Mouse (Mus musculus): Measurements from ENCODE around the gene Cdc37. TPM values are rescaled to one million over a fixed set of nuclear protein-coding genes. Genes with fewer than 3 reads are reported as not detected.

The Cdc37 gene
- polyA plus RNA-seq, 1 experiment from 2014 or later: 259 TPM

DNA sequence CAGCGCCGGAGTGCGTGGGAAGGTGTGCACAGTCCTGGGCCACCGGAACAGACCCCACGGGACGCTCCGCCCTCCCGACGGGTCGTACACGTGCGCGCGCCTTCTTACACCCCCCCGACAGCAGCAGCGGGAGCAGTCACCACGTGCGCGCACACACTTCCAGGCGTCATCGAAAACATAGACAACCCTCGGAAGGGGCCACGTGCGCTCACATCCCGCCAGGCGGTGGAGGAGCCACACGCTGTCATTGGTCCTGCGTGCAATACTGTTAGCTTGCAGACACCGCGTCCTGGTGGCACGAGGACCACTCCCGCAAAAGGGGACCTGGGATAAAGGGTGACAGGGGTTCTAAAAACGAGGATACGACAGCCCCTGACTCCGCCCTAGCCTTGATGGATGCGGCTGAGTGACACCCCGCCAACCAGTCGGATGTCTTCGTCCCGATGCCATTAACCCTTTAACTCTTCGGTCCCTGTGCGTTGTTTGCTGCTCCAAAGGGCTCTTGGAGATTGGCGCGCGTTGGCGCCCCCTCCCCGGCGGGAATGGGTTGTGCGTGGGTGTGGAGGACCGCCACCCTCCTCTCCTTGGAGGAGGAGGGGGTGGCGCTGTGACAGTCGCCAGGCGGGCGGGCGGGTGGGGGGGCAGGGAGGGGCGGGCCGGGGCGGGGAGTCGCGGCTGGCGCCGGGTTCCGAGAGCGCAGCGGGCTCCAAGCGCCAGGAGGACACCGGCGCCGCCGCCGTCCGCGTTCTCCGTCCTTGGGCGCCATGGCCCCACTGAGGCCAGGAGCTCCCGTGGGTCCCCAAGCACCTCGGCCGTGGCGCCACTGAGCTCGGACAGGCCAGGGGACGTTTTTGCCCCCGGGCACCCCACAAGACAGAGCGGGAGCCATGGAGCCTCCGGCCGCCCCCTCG is 15.5 kb upstream of the Cdc37 start, which contains the start of gene Pde4a:
Gene Pde4a (plus strand): TSS at position 674 of the 911 bp plus-strand sequence.
- ATAC-seq (ENCODE audit: low read depth): no peak
- no peaks in the 10 kb centered on the region for H3K36me3 ChIP-seq (ENCODE audit: control insufficient read depth, insufficient read depth, low read length)
- peak within 1 kb of the TSS; percentile 59 for H3K9ac ChIP-seq (ENCODE audit: low read depth, low read length)
- no peak within 1 kb of the TSS for H3K27ac ChIP-seq (replicated peaks; ENCODE audit: low read depth, low read length)
- 0% methylated on average over 28 of the region's 86 CpGs for WGBS
- peaks cover 51% of the 10 kb centered on the region for H3K27me3 ChIP-seq (replicated peaks; ENCODE audit: control insufficient read depth, insufficient read depth, low read length)
- H3K4me3 ChIP-seq (ENCODE audit: low read depth, low read length): peak within 1 kb of the TSS; percentile 56
- peak; percentile 53 for DNase-seq (ENCODE audit: low spot score)
- H3K4me2 ChIP-seq (ENCODE audit: low read depth, low read length): peak within 1 kb of the TSS; percentile 97
- peaks cover 32% of the 10 kb centered on the region for H3K4me1 ChIP-seq (ENCODE audit: control insufficient read depth, insufficient read depth, low read length)
- no peaks in the 10 kb centered on the region for H3K9me3 ChIP-seq (ENCODE audit: control insufficient read depth, low read length)

DNA sequence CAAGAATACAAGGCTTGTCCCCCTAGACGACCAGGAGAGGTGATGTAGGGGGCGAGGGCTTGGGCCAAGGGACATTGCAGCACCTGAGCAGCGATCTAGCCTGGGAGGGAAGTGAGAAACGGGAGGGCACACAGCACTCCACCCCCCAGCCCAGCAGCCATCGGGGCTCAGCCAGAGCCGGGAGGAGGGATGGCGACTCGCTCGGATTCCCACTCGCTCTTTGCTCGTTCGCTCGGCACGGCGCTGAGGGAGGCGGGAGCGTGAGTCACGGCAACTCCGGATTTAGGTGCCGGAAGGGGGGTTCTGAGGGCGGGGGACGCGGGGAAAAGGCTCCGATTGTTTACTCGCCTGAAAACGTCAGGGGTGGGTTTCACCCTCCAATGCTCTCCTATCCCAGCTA is 14.3 kb upstream of the Cdc37 start:
- no peak for ATAC-seq (ENCODE audit: low read depth)
- H3K4me1 ChIP-seq (ENCODE audit: control insufficient read depth, insufficient read depth, low read length): peaks cover 31% of the 10 kb centered on the region
- H3K9ac ChIP-seq (ENCODE audit: low read depth, low read length): peak overlapping the region; percentile 25; the same call in 1 of the 2 replicates

DNA sequence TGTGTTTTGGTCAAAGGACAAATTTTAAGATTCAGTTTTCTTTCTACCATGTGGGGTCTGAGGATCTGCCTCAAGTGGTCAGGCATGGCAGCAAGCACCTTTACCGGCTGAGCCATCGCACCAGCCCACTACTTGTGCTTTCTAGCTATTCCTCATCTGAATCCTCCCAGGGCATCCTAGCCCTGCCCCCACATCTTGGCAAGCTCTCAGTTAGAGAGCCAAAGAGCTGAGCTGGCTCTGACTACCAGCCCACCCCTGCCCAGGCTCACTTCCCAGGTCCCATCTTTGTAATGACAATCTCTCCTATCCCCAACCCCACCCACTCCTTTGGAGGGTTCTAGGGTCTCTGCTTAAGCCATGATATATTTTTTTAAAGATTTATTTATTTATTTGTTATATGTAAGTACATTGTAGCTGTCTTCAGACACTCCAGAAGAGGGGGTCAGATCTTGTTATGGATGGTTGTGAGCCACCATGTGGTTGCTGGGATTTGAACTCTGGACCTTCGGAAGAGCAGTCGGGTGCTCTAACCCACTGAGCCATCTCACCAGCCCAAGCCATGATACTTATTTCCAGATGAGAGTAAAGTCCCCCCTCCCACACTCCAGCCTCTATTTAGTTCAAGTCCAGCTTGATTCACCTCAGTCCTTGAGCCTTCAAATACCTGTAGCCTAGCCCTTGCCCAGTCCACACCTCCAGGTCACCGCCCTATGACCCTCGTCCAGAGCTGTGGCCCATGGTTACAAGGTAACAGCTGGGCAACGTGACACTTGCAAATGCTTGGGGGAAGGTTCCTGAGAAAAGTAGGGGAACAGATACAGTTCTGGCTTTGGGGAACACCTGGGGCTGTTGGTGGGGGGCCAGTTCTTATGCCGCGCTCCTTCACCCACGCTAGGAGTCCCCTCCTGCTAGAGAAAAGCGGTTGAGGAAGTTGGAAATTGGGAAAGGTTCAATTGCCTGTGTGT is 13.6 kb upstream of the Cdc37 start:
- Histone ChIP-seq H3K27me3 (replicated peaks; ENCODE audit: control insufficient read depth, insufficient read depth, low read length) (peaks cover 51% of the 10 kb centered on the region), H3K9ac (ENCODE audit: low read depth, low read length) (no peak overlapping the region), H3K36me3 (ENCODE audit: control insufficient read depth, insufficient read depth, low read length) (no peaks in the 10 kb centered on the region), H3K4me1 (ENCODE audit: control insufficient read depth, insufficient read depth, low read length) (peaks cover 24% of the 10 kb centered on the region), H3K9me3 (ENCODE audit: control insufficient read depth, low read length) (no peaks in the 10 kb centered on the region), H3K4me3 (ENCODE audit: low read depth, low read length) (peak overlapping the region; percentile 28; the same call in 1 of the 2 replicates), H3K27ac (replicated peaks; ENCODE audit: low read depth, low read length) (no peak overlapping the region), H3K4me2 (ENCODE audit: low read depth, low read length) (peak overlapping the region; percentile 97; the same call in 1 of the 2 replicates)
- 35% methylated on average over 11 of the region's 11 CpGs for WGBS
- DNase-seq (ENCODE audit: low spot score) (no peak), ATAC-seq (ENCODE audit: low read depth) (no peak)

More for the DNA sequence above, 14.3 kb upstream of the Cdc37 start:
- peaks cover 51% of the 10 kb centered on the region for H3K27me3 ChIP-seq (replicated peaks; ENCODE audit: control insufficient read depth, insufficient read depth, low read length)
- H3K4me3 ChIP-seq (ENCODE audit: low read depth, low read length): peak overlapping the region; percentile 28
- H3K36me3 ChIP-seq (ENCODE audit: control insufficient read depth, insufficient read depth, low read length): no peaks in the 10 kb centered on the region
- no peaks in the 10 kb centered on the region for H3K9me3 ChIP-seq (ENCODE audit: control insufficient read depth, low read length)
- DNase-seq (ENCODE audit: low spot score): no peak
- no peak overlapping the region for H3K27ac ChIP-seq (replicated peaks; ENCODE audit: low read depth, low read length)
- peak overlapping the region; percentile 97 for H3K4me2 ChIP-seq (ENCODE audit: low read depth, low read length)
- WGBS: under 1% methylated on average over 17 of the region's 26 CpGs

DNA sequence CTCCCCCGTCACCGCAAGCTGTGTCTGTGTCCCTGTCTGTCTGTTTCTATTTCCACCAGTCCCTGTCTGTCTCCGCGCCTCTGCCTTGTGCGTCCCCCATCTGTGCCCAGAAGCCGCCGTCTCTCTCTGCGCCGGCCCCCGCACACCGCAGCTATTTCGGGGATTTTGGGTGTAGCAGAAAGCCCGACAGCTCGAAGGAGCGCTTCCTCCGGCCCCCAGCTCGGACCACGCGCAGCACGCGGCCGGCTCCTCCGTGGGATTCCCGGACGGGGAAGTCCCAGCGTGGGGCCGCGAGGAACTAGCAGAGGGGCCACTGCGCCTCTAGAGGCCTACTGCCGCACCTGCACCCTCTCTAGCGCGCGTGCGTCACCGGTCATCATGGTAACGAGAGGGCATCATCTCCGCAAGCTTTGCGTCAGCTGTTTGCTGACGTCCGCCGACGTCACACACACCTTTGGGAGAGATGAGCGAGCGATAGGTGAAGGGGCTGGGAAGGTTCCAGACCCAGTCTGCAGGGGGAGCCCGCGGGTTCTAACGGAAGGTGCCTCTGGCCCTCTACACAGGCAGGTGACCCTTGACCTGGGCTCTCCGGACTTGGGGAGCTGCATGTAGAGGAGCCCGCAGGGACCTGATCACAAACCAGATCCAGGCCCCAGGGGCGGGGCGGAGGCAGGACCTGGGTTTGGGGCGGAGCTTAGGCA is 11.6 kb upstream of the Cdc37 start:
- 2% methylated on average over 43 of the region's 52 CpGs for WGBS
- Histone ChIP-seq H3K9ac (ENCODE audit: low read depth, low read length) (peak overlapping the region; percentile 73), H3K4me3 (ENCODE audit: low read depth, low read length) (peak overlapping the region; percentile 51), H3K36me3 (ENCODE audit: control insufficient read depth, insufficient read depth, low read length) (no peaks in the 10 kb centered on the region), H3K4me1 (ENCODE audit: control insufficient read depth, insufficient read depth, low read length) (peaks cover 15% of the 10 kb centered on the region; the same call in 1 of the 2 replicates), H3K27me3 (replicated peaks; ENCODE audit: control insufficient read depth, insufficient read depth, low read length) (peaks cover 42% of the 10 kb centered on the region), H3K27ac (replicated peaks; ENCODE audit: low read depth, low read length) (no peak overlapping the region), H3K4me2 (ENCODE audit: low read depth, low read length) (peak overlapping the region; percentile 78), H3K9me3 (ENCODE audit: control insufficient read depth, low read length) (no peaks in the 10 kb centered on the region)
- peak; percentile 78 for ATAC-seq (ENCODE audit: low read depth)
- peak; percentile 83 for DNase-seq (ENCODE audit: low spot score)

DNA sequence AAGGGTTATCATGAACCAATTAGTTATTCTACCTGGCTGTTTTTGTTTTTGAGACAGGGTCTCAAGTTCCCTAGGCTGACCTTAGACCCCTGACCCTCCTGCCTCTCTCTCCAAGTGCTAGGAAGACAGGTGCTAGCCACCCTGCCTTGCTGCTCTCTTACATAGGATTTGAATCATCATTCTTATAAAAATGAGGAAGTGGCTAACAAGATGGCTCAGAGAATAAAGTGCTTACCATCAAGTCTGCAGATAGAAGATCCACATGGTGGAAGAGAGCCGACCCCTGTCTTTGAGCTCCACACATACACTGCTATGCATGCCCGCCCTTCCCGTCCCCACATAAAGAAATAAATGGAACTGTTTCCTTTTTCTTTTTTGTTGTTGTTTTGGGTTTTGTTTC is 5.0 kb upstream of the Cdc37 start:
- H3K4me1 ChIP-seq (ENCODE audit: control insufficient read depth, insufficient read depth, low read length): peaks cover 14% of the 10 kb centered on the region
- no peak for DNase-seq (ENCODE audit: low spot score)
- H3K4me3 ChIP-seq (ENCODE audit: low read depth, low read length): no peak overlapping the region
- no peaks in the 10 kb centered on the region for H3K27me3 ChIP-seq (replicated peaks; ENCODE audit: control insufficient read depth, insufficient read depth, low read length)
- no peaks in the 10 kb centered on the region for H3K9me3 ChIP-seq (ENCODE audit: control insufficient read depth, low read length)
- no peaks in the 10 kb centered on the region for H3K36me3 ChIP-seq (ENCODE audit: control insufficient read depth, insufficient read depth, low read length)
- no peak for ATAC-seq (ENCODE audit: low read depth)
- WGBS: 83% methylated on average over 3 of the region's 3 CpGs
- no peak overlapping the region; the same call in 1 of the 2 replicates for H3K9ac ChIP-seq (ENCODE audit: low read depth, low read length)
- peak overlapping the region; percentile 72; the same call in 1 of the 2 replicates for H3K27ac ChIP-seq (replicated peaks; ENCODE audit: low read depth, low read length)
- no peak overlapping the region for H3K4me2 ChIP-seq (ENCODE audit: low read depth, low read length)

DNA sequence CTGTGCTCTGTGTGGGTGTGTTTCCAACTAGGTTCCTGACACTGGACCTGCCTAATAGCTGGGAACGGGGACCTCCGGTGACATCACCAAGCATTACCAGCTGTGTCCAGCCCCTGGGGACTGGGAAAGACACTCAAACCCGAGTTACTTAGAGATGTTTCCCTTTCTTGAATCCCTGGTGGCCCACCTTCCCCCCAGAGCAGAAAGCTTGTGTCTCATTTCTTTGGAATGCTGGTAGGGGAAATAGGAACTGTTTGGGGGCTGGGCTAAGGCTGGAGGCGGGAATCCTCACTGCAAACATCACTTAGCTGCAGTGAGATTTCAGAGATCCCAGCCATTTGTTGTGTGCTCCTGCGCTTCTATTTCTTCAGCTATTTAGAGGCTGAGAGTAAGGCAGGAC is 4.1 kb upstream of the Cdc37 start:
- Histone ChIP-seq H3K4me1 (ENCODE audit: control insufficient read depth, insufficient read depth, low read length) (peaks cover 18% of the 10 kb centered on the region), H3K9ac (ENCODE audit: low read depth, low read length) (peak overlapping the region; percentile 59), H3K4me3 (ENCODE audit: low read depth, low read length) (peak overlapping the region; percentile 38), H3K4me2 (ENCODE audit: low read depth, low read length) (peak overlapping the region; percentile 74), H3K27ac (replicated peaks; ENCODE audit: low read depth, low read length) (peak overlapping the region; percentile 72), H3K27me3 (replicated peaks; ENCODE audit: control insufficient read depth, insufficient read depth, low read length) (no peaks in the 10 kb centered on the region), H3K36me3 (ENCODE audit: control insufficient read depth, insufficient read depth, low read length) (no peaks in the 10 kb centered on the region), H3K9me3 (ENCODE audit: control insufficient read depth, low read length) (no peaks in the 10 kb centered on the region)
- DNase-seq (ENCODE audit: low spot score) (peak; percentile 75), ATAC-seq (ENCODE audit: low read depth) (0 out of 2 replicates have a peak, but pooled peaks have one; percentile 7)
- 1% methylated on average over 5 of the region's 5 CpGs for WGBS

DNA sequence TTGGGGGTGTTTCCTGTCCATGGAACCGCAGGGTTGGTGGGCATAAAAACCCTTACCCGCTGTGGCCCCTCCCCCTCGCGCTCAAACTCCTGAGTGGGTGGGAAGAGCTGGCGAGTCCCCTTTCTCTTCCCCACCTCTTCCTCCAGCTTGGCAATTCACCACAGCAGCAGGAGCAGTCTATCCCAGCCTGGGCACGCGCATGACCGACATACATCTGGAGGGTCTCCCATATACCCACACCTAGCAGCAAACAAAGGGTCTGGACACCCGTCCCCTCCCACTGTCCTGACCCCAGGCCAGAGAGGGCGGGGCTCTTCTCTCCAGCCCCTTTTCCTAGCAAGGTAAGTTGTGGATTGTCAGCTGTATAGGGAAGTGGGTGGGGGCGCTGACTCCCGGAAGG is 3.5 kb upstream of the Cdc37 start:
- WGBS: 5% methylated on average over 11 of the region's 12 CpGs
- ATAC-seq (ENCODE audit: low read depth) (peak; percentile 3; the same call in 1 of the 2 replicates), DNase-seq (ENCODE audit: low spot score) (peak; percentile 26)
- Histone ChIP-seq H3K9ac (ENCODE audit: low read depth, low read length) (peak overlapping the region; percentile 59), H3K4me1 (ENCODE audit: control insufficient read depth, insufficient read depth, low read length) (peaks cover 23% of the 10 kb centered on the region), H3K27ac (replicated peaks; ENCODE audit: low read depth, low read length) (peak overlapping the region; percentile 72; the same call in 1 of the 2 replicates), H3K27me3 (replicated peaks; ENCODE audit: control insufficient read depth, insufficient read depth, low read length) (no peaks in the 10 kb centered on the region), H3K4me2 (ENCODE audit: low read depth, low read length) (peak overlapping the region; percentile 74), H3K36me3 (ENCODE audit: control insufficient read depth, insufficient read depth, low read length) (no peaks in the 10 kb centered on the region), H3K4me3 (ENCODE audit: low read depth, low read length) (peak overlapping the region; percentile 38), H3K9me3 (ENCODE audit: control insufficient read depth, low read length) (no peaks in the 10 kb centered on the region)
